Mouse (Mus musculus) mouse trophoblast stem cell (cell line): ENCODE results near the gene Garnl3.

Experiments
- in situ Hi-C, 2 experiments: fragments of 300-500 bp; cut with MseI, MboI; formaldehyde crosslinking; loops; 2 replicates in 1 of 2; 3 replicates in 1 of 2; pipeline ENCODE4 v1.15.1; 2025

Garnl3 gene

DNA sequence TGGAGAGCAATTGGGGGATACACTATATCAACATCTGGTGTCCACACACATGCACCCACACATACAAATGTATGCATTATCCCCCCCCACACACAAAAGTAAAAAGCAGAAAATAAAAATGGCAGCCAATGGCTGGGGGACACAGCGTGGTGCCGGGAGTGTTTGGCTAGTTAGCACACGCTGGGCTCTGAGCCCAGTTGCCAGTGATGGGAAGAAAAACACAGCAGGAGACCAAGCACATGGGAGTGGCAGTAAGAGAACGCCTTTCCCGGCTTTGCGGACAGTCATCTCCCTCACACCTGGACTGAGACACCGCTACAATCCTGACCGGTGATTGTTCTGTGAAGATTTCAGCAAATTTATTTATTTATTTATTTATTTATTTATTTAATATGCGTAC, 160.2 kb downstream of the Garnl3 start:
- in situ Hi-C loops: no loop called here

GRCm38 (mm10) chr2:32969326-32969725, 162.1 kb downstream of the Garnl3 start:
- in situ Hi-C loops: no loop called here

DNA sequence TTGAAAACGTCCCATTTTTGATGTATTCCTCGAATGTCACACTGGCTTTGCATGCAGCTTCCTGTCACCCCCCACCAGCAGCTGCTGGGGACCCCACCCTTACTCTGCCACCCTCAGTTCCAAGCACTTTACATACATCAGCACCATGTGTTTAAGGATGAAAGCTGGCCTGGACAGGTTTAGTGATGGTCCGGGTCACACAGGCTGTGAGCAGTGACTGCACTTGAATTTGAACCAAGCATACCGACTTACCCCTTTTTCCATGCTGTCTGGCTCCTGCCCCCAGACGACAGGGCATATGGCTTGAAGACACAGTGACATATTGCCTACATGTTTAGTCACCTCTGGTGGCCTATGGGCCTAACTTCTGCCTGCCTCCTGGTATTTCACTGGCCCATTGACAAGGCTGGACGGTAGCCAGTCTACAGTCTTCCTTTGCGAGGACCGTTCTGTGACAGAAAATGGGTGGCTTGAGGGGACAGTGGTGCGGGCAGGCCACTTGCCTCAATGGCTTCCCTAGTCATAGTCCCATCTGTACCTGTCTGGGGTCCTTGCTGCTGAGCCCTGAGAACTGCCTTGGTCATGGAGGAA, 163.3 kb downstream of the Garnl3 start:
- in situ Hi-C loops: no loop called here

- in situ Hi-C loops: no loop called here
Measured at GRCm38 (mm10) chr2:32966689-32967631, 164.5 kb downstream of the Garnl3 start.

GRCm38 (mm10) chr2:32966184-32966688, 165.2 kb downstream of the Garnl3 start:
- in situ Hi-C loops: no loop called here

DNA sequence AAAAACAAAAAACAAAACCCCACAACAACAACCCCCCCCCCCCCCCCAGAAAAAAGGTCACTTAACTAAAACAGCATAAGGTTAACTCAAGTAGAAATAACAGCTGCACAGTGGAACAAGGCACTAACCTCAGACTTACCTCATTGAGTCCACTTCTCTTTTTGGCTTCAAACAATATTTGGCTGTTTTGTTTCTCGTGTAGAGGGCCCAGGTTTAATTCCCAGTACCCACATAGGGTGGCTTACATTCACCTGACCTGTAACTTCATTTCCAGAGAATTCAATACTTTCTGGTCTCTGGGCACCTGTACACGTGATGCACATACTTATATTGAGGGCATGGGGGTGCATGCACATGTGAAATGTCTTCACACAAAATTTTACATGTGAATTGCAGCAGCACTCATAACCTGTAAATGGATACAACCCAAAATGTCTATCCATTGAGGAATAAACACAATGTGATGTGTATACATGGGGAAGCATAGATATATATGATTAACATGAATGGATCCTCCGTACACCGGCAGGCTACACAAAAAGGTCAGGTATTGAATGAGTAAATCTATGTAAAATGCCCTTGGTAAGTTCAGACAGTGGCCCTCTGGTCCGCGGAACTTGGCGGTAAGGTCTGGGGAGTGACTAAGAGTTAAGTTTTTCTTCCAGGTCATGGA, 165.8 kb downstream of the Garnl3 start:
- in situ Hi-C loops: no loop called here

DNA sequence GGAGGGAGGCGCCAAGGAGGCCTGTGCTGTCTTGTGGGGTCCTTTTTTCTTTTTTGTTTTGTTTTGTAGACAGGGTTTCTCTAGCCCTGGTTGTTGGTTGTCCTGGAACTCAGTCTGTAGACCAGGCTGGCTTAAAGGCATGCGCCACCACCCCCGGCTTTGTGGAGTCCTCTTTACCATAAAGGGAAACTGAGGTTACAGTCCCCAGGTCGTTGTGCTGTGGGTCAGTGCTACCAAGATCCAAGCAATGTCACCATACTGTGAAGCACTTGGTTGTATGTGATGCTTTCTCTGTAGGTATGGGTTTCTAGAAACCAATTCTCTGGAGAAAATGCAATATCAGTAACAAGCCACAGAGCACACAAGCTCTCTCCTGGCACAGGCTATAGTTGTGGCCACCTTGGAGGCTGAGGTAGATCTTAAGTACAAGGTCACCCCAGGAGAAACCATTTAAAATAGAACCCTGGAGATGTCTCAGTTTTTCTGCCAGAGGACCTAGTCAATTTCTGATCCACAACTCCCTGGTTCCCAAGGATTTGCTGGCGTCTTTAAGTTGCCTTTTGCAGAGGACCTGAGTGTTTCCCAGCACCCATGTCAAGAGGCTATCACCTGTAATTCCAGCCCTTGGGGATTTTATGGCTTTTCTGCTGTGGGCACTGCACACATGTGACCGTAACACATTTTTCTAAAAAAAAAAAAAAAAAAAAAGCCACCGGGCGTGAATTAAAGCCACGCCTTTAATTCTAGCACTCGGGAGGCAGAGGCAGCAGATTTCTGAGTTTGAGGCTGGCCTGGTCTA, 166.6 kb downstream of the Garnl3 start:
- in situ Hi-C loops: no loop called here

DNA sequence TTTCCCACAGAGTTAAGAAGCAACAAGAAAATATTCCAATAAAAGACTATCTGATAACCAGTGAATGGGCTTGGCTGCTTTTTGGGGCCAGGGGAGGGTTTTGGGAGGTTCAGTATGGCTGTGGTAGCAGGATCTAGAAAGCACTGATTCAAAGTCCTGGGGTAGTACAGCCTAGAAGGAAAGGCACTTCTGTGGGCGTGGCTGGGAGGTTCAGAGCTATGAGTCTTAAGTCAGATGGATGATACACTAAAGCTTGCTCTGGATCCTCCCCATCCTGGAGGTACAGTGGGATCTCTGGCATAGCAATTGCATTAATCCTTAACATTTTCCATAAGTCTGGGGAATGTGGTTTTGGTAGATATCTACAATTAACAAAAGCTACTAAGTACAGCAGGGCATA, 167.5 kb downstream of the Garnl3 start:
- in situ Hi-C loops: no loop called here

GRCm38 (mm10) chr2:32963544-32963943, 167.9 kb downstream of the Garnl3 start:
- in situ Hi-C loops: no loop called here

GRCm38 (mm10) chr2:32962875-32963220, 168.6 kb downstream of the Garnl3 start:
- in situ Hi-C loops: no loop called here

- in situ Hi-C loops: no loop called here
Measured at GRCm38 (mm10) chr2:32962062-32962874, 169.2 kb downstream of the Garnl3 start.

DNA sequence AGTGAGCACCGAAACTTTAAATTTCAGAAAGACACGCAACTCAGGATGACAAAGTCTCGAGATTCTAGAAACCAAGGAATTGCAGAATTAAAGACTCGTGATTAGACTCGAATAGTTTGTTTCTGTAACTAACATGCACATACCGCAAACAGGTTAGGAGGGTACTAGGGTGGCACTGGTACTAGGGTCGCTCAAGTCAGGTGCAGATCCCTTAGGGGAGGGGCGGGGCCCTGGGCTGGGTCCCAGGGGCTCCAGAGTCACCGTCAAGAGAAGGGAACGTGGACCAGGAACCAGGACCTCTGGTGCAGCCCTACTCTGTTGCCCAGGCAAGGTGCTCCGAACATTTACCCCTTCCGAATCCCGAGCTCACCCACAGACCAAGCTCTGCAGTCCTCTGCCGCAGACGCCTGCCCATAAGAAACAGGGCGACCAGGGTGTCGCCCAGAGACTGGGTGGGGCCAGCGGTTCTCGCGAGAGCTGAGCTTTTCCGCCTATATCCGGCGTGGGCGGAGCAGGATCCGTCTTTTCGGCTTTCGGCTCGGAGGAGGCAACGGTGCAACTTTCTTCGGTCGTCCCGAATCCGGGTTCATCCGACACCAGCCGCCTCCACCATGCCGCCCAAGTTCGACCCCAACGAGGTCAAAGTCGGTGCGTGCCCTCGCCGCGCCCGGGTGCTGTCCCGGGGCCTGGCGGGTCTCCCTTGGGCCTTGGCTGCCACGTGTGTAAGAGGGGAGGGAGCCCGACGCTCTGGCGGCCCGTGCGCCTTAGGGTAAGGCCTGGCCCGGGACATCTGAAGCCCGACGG, 170.1 kb downstream of the Garnl3 start, which contains the start of the genes Rpl12 and Lrsam1:
Rpl12 (plus strand) TSS at position 368 of the 804 bp plus-strand sequence.
Lrsam1 (minus strand) TSS at position 423 of the 804 bp plus-strand sequence.
- in situ Hi-C loops: no loop called here

DNA sequence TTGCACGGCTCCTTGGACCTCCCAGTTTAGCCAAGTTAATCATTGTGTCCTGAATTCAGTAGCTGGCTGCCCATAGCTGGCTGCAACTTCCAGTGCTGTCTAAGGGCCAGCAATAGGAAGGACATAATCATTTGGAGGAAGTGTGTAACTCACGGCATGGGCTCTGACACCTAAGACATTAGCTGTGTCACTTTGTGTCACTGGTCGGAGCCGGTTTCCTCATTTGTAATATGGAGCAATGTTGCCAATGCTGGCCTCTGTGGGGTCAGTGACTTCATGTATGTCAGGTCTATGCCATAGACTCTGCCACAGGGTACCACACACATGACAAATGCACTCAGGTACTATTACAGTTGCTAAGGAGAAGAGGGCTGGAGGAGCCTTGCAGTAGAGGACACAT, 171.2 kb downstream of the Garnl3 start:
- in situ Hi-C loops: no loop called here

GRCm38 (mm10) chr2:32957344-32957743, 174.1 kb downstream of the Garnl3 start:
- in situ Hi-C loops: no loop called here

DNA sequence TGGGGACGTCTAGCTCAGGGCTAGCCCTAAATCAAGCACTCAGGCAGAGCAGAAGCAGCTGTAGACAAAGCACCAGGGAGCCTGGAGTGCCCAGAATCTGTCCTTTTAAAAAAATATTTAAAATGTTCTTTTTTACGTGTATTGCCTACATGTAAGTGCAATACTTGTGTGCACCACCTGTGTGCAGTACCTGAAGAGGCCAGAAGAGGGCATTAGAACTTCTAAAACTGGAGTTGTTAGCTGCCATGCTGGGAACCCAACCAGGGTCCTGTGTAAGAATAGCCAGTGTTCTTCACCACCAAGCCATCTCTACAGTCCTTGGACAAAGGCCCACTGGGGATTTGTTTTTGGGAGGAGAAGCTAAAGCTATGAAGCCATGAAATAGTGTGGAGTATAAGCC, 176.9 kb downstream of the Garnl3 start:
- in situ Hi-C loops: no loop called here

GRCm38 (mm10) chr2:32947454-32947853, 184.0 kb downstream of the Garnl3 start:
- in situ Hi-C loops: no loop called here

DNA sequence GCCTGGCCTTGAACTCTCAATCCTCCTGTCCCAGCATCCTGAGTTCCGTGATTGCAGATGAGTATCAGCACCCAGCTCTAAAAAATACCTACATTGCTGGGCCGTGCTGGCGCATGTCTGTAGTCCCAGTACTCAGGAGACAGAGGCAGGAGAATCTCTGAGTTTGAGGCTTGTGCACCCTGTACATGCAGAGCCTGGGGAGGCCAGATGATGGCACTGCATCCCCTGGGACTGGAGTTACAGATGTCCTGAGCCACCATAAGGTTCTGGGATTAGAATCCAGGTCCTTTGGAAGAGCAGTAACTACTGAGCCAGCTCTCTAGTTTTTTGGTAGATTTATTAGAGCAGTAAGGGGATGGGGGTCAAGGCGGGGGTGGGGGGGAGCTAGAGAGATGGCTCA, 191.0 kb downstream of the Garnl3 start:
- in situ Hi-C loops: no loop called here

- in situ Hi-C loops: no loop called here
Measured at GRCm38 (mm10) chr2:32939418-32939817, 192.0 kb downstream of the Garnl3 start.

DNA sequence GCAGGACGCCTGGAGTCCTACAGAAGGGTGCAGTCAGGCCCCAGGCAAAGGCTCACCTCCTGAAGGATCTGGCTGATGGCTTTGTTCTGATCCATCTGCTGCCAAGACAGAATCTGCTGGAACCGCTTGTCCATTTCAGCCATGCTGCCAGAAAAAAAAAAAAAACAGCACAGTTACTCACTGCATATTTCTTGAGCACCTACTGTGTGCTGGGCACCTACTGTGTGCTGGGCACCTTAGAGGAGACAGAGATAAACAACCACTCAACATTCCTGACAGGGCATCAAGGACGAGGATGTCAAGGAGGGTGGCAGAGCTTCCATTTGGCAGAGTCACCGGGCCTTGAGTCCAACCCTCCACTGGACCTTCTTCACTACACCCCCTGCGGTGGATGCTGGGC, 192.7 kb downstream of the Garnl3 start:
- in situ Hi-C loops: no loop called here
